Mouse (Mus musculus): ENCODE measurements around the gene Vip.
A peak's percentile ranks its signal among the peaks of the same experiment; 100 is the strongest.

Vip gene

DNA sequence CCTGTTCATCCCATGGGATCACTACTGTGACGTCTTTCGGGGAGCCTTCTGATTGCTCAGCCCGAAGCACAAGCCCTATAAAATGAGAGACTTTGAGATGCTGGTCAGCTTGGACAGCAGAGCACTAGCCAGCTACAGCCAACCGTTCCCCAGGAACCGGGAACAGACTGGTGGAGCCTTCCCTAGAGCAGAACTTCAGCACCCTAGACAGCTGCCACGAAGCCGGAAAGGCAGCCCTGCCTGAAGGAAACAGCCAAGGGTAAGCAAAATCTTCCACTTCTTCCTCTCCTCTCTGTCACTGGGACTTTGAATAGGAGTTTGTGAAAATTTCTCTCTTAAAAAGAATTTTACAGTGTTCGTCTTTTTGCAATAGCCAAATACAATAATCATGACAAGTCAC is at the start of gene Vip:
Gene Vip, plus strand, starts transcription at position 107 of the 400 bp plus-strand sequence.
- DNase-seq (ENCODE audit: inconsistent ontology term) = peak; percentile 29

DNA sequence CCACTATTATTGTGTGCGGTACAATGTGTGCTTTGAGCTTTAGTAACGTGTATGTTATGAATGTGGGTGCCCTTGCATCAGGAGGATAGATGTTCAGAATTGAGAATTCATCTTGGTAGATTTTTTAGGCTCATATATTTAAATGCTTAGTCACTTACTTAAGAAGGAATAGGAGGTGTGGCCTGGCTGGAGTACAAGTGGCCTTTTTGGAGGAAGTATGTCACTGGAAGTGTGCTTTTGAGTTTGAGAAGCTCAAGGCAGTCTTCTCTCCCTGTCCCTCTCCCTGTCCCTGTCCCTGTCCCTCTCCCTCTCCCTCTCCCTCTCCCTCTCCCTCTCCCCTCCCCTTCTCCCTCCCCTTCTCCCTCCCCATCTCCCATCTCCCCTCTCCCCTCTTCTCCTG is 48.0 kb upstream of the Vip start:
- no peak for DNase-seq (ENCODE audit: inconsistent ontology term)

DNA sequence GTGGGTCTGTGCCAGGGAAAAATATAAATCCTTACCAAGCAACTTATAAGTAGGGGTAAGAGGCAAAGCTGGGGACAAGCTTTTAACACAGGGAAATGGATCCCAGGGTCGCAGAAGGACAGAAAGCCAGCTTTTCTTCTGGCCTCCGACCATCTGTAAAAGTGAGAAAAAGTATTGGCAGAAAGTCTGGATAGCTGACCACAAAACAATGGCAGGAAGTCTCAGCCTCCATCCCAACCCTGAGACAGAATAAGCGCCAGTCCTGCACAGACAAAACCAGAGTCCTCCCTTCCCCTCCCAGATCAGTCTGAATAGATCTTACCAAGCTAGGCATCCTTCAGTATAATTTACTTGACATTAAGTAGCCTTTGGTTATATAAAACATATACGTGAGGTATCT is 47.0 kb upstream of the Vip start:
- no peak for DNase-seq (ENCODE audit: inconsistent ontology term)

DNA sequence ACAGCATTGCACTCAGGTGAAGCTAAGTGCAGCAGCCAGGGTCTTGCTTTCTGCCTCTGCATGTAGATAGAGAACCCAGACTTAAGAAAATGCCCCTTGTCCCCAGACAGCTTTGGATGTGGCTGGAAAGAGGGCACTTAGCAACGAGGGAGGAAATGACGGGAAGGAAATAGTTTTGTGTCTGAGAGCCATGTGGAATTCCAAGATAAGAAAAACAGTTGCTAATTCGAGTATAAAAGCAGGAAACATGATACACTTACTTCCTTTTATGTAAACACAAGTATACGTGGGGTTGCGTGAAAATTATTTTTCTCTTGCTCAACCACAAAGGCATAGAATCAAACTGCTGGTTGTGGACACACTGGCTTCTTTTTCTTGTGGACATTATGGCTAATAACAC is 45.6 kb upstream of the Vip start, which contains the start of gene Myct1:
Gene Myct1, plus strand, starts transcription at position 312 of the 400 bp plus-strand sequence.
- no peak for DNase-seq (ENCODE audit: inconsistent ontology term)

DNA sequence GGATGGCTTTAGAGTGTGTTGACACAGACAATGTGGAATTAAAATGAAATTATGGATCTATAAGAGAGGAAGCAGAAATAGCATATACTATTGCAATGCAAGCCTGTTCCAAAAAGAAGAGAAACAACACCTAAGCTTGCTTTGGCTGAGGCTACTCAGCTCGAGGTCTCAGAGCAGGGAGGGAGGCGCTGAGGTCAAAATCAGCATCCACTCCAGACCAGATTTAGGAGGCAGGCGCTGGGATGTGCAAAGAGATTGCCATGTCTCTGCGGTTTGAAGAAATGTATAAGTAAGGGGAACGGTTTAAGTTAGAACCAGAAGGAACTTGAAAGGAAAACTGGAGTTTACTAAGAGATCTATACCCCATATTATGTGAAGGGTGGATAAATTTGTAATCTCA is 44.6 kb upstream of the Vip start:
- DNase-seq (ENCODE audit: inconsistent ontology term) = no peak

DNA sequence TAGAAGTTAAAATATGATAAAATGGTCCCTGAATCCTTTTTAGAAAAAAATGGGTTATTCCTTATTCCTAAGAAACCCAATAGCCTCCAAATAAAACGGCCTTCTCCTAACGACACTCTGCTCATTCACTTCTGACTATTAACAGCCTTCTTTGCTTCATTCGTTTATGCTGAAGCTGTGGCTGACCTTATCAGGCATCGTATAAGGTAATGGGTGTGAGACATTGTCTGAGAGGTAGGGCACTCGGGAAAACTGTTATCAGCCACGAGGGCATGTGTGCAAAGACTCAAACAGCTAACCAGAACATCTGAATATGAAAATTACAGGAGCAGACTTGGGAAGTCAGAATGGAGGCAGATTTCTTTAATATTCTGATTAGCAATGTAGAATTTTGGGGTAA is 42.5 kb upstream of the Vip start:
- no peak for DNase-seq (ENCODE audit: inconsistent ontology term)

DNA sequence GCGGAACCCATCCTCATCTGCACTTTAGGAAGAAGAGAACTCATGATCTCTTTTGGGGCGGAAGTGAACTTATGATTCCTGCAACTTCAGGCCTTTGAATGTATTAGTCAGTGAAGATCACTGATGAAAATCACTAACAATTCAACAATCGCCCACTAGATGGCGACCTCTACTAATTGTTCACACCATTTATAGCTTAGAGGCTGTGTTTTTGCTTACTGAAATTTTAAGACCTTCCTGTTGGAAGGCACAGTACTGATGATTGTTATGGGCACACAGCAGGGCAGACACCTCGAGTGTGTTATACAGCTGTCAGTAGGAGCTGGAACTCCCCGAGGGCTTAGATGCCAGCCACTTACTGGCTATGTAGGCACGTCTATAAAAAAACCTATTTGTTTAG is 38.9 kb upstream of the Vip start:
- peak; percentile 49 for DNase-seq (ENCODE audit: inconsistent ontology term)

DNA sequence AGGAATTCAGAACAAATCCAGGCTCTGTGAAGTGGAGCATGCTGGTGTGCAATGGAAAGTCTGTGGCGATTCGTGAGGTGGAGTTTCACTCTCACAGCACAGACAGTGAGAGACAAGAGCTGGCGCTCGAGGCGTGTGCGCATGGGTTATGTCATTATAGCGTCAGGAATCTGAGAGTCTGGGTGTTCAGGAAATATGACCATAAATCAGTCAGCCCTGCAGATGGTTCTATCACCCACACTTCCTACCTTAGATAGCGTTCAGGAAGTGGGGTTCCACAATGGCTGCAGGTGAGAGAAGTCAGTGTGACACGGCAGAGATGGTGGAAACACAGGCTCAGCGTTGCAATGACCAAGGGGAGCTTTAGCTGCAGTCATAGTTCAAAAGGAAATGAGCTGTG is 35.5 kb upstream of the Vip start:
- DNase-seq (ENCODE audit: inconsistent ontology term) = no peak

DNA sequence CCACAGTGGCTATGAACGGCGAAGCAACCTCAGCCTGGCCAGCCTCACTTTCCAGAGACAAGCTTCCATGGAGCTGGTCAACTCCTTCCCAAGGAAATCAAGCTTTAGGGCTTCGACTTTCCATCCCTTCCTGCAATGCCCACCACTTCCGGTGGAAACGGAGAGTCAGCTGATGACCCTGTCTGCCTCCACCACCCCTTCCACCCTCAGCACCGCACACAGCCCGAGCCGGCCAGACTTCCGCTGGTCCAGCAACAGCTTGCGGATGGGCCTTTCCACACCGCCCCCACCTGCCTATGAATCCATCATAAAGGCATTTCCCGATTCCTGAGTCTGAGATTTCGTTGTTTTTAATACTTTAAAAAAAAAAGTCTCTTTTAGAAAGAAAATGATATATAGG is 34.6 kb upstream of the Vip start:
- DNase-seq (ENCODE audit: inconsistent ontology term) = no peak

DNA sequence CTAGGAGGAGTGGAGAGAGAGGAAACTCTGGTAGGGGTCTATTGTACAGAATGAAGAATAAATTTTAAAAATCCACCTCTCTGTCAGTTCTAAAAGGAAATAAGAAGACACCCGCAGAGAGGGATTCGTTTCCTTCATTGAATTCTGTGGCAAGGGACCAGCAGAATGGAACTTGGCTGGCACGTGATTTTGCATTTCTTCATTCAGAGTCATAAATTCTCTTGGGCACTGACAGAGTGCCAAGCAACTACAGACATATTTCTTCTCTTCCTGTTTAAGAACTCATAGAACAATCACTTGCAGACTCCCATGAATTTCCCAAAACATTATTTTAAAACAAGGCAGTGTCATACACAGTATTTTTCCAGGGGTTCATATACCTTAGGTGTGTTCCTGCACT is 30.1 kb upstream of the Vip start:
- peak; percentile 75 for DNase-seq (ENCODE audit: inconsistent ontology term)

DNA sequence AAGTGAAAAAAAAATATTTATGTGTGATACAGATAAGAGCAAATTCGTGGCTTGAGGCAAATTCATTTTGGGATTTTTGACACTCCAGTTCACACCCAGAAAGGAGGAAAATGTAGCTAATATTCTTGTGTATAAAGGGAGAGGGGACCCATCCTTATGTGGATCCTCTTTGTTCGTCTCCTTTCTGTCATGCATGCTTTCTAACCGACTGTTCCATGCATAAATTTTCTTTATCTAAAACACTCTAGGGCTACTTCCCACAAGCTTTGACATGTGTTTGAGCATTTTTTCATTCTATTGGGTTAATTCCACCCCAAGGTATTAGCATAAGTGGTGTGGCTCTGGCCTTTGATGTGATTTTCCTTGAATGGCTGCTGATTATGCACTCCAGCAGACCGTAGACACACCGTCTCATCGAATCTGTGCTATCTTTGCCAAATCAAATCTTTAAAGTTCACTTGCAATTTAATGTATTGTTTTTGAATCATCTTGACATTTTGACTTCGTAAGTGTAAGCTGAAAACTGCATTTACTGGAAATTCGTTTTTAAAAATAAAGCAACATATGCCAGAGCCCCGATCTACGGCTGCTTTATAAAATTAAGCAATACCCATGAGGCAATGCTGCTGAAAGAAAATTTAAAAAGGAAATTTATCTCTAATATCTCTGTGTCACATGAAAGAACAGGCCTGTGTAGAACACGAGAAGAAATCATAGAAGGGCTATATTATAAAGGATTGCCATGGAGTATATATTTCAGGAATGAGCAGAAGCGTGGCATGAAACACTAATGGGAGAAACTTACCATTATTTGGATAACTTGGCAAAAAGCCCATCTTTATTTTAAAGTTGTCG is 23.6 kb upstream of the Vip start:
- DNase-seq (ENCODE audit: inconsistent ontology term) = no peak

DNA sequence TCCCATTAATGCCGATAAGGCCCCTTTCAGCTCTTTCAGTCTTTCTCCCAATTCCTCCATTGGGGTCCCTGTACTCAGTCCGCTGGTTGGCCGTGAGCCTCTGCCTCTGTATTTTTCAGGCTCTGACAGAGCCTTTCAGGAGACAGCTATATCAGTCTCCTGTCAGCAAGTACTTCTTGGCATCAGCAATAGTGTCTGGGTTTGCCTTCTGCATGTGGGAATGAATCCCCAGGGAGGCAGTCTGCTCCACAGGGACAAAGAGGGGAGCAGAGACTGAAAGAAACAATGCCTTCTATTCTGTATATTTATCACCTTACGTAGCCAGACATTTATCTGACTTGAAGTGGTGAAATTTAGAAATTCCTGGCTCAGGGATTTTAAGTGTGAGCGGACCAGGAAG is 12.8 kb upstream of the Vip start:
- DNase-seq (ENCODE audit: inconsistent ontology term) = no peak

DNA sequence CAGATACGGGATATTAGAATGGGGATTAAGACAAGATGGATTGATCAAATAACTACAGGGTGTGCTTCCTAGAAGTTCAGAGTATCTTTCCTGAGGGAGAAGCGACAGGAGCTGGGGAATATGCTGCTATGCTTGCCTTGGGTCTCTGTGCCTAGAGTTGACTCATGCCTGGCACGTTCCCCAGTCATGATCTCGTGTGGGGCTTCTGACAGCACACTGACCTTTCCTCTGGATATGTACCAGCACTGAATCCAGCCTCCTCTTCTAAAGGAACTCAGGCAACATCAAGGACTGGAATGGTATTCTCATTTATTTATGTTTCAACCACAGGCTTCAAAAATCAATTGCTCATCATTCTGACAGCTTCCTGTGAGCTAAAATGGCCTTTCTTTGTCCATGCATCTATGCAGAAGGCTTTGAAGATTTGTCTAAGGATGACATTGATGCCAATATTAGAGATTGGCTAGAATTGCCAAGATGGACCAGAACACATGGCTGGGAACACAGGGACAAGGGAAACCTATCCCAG is 5.3 kb upstream of the Vip start:
- peak; percentile 93 for DNase-seq (ENCODE audit: inconsistent ontology term)

DNA sequence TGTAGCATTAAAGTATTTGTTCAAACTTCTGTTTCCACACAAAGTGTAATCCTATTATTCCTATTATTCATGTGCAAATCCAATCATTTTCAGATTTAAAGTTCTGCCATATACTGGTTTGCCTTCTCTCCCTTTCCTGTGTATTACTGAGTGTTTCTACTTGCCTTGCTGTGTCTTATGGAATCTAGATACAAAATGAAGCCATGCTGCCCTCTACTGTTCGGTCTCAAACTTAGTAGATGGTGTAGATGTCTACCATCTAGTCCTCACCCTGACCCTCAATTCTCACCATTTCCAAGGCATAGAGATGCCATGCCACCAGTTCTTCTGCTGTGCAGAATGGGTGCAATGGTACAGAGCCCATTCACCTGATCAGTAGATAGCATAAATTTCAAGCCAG is 4.7 kb upstream of the Vip start:
- DNase-seq (ENCODE audit: inconsistent ontology term) = no peak

DNA sequence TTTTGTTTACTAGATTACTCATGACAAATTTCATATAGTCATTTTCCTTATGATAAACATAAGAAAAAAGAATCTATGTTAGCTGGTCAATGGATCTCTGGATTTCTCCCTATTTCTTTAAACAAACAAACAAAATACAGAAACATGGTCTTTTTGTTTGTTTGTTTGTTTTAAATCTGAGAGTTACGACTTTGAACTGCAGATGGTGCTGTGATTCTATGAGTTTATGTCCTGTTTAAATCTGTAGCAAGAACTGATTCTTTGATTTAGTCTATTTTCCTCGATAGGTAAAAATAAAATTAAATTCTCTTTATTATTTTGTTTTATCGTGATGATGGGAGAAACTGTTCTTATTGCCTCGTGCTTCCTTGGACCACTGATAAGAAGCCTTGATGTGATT is 1.7 kb upstream of the Vip start:
- no peak for DNase-seq (ENCODE audit: inconsistent ontology term)

DNA sequence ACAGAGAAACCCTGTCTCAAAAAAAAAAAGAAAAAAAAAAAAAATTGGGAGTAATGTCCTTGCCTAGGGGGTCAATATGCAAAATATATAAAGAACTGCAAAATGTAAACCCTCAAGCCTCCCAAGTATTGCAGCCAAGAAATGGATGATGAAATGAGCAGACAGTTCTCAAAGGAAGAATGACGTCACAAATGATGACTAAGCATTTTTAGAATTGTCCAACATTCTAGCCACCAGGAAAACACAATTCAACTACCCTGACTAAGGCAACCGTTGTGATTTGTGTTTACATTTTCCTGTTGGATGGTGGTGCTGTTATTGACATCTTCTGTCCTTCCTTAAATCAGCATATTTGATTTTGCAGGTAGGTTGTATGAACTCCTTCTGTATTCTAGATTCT is 42.3 kb downstream of the Vip start:
- DNase-seq (ENCODE audit: inconsistent ontology term) = no peak

DNA sequence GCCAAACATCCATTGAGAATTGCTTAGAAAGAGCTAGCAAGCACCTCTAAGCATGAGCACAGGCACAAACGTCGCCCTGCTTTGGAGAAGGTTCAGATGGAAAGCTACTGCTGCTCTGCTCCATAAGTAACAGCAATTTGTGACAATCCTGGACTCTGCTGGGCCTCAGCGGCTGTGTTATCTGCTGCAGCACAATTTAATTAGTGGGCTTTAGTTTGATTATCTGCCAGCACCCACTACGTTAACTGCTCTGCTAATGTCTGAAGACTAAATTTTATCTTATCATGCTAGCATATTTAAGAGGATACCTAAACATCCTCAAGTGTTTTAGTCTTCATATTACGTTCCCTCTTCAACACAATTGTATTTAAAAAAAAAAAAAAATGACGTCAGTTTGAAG is 46.6 kb downstream of the Vip start:
- no peak for DNase-seq (ENCODE audit: inconsistent ontology term)

DNA sequence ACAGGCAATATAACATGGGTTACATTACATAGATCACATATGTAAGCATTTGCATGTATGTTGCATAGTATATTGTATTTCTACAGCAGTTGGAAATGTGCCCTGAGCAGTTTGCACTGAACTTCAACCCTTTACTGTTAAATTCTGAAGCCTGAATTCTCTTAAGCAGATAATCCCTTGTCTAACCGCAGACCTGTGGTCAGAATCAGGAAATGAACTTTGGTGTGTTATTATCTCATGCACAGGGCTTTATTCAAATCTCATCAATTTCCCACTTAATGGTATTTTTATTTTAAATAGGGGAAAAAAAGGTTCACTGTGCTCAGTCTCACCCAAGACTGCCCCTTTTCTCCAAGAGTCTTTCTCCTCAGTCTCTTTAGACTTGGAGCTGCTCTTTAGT is 55.3 kb downstream of the Vip start:
- no peak for DNase-seq (ENCODE audit: inconsistent ontology term)

All from Muller cell, postnatal 12 days (primary cell).